Mouse (Mus musculus): ENCODE data around the gene Spryd4. TPM values are rescaled to one million over a fixed set of nuclear protein-coding genes. Genes with fewer than 3 reads are reported as not detected.

The Spryd4 gene
- total and polyA plus RNA-seq, 3 experiments, result 4.4 to 18.8 (median 13.9) TPM

GRCm38 (mm10) chr10:128185959-128186358 lies 25.6 kb downstream of the Spryd4 start:
- peak; percentile 34; the same call in 1 of the 2 replicates for ATAC-seq (ENCODE audit: extremely low read depth, insufficient number of reproducible peaks, low FRiP score, poor library complexity, severe bottlenecking)
- Histone ChIP-seq H3K4me3 (ENCODE audit: low read depth, low read length) (no peak overlapping the region), H3K27me3 (ENCODE audit: insufficient read depth, low read length) (peaks cover 3% of the 10 kb centered on the region; the same call in 1 of the 2 replicates), H3K36me3 (replicated peaks) (no peaks in the 10 kb centered on the region), H3K9me3 (replicated peaks) (no peaks in the 10 kb centered on the region), H3K4me1 (ENCODE audit: insufficient read depth, low read depth, low read length) (peaks cover 31% of the 10 kb centered on the region)
- peak; percentile 43 for DNase-seq (ENCODE audit: low spot score)
- TF ChIP-seq GATA2 (IDR thresholded peaks at IDR 0.05; ENCODE audit: borderline replicate concordance, low read depth, low read length) (no peak), GATA1 (IDR thresholded peaks at IDR 0.05; ENCODE audit: borderline replicate concordance, low read length) (no peak), CTCF (IDR thresholded peaks at IDR 0.05; ENCODE audit: low read depth, low read length) (peak; percentile 95)

GRCm38 (mm10) chr10:128185277-128185940 lies 26.2 kb downstream of the Spryd4 start:
- no peak for TF ChIP-seq CTCF (IDR thresholded peaks at IDR 0.05; ENCODE audit: low read depth, low read length)
- TF ChIP-seq TAL1 (conservative IDR thresholded peaks at IDR 0.05; ENCODE audit: low read depth, low read length), result no peak
- TF ChIP-seq POLR2AphosphoS5 (IDR thresholded peaks at IDR 0.05; ENCODE audit: insufficient replicate concordance, low read depth, low read length), result no peak
- no peak for TF ChIP-seq GATA2 (IDR thresholded peaks at IDR 0.05; ENCODE audit: borderline replicate concordance, low read depth, low read length)
- TF ChIP-seq GATA1 (IDR thresholded peaks at IDR 0.05; ENCODE audit: borderline replicate concordance, low read length), result no peak
- no peak overlapping the region for H3K4me3 ChIP-seq (ENCODE audit: low read depth, low read length)
- DNase-seq (ENCODE audit: low spot score) (no peak), ATAC-seq (ENCODE audit: extremely low read depth, insufficient number of reproducible peaks, low FRiP score, poor library complexity, severe bottlenecking) (no peak)
- H3K27me3 ChIP-seq (ENCODE audit: insufficient read depth, low read length), result no peaks in the 10 kb centered on the region
- H3K9me3 ChIP-seq (replicated peaks), result no peaks in the 10 kb centered on the region
- H3K36me3 ChIP-seq (replicated peaks), result no peaks in the 10 kb centered on the region
- peaks cover 29% of the 10 kb centered on the region for H3K4me1 ChIP-seq (ENCODE audit: insufficient read depth, low read depth, low read length)

- Histone ChIP-seq H3K36me3 (replicated peaks) (no peaks in the 10 kb centered on the region), H3K4me3 (ENCODE audit: low read depth, low read length) (no peak overlapping the region), H3K9me3 (replicated peaks) (no peaks in the 10 kb centered on the region), H3K4me1 (ENCODE audit: insufficient read depth, low read depth, low read length) (peaks cover 33% of the 10 kb centered on the region), H3K27me3 (ENCODE audit: insufficient read depth, low read length) (no peaks in the 10 kb centered on the region)
- TF ChIP-seq POLR2AphosphoS5 (IDR thresholded peaks at IDR 0.05; ENCODE audit: insufficient replicate concordance, low read depth, low read length) (no peak), TAL1 (conservative IDR thresholded peaks at IDR 0.05; ENCODE audit: low read depth, low read length) (no peak), CTCF (IDR thresholded peaks at IDR 0.05; ENCODE audit: low read depth, low read length) (no peak), GATA2 (IDR thresholded peaks at IDR 0.05; ENCODE audit: borderline replicate concordance, low read depth, low read length) (no peak), GATA1 (IDR thresholded peaks at IDR 0.05; ENCODE audit: borderline replicate concordance, low read length) (no peak)
- DNase-seq (ENCODE audit: low spot score), result no peak
- no peak for ATAC-seq (ENCODE audit: extremely low read depth, insufficient number of reproducible peaks, low FRiP score, poor library complexity, severe bottlenecking)
These were observed 27.3 kb downstream of the Spryd4 start for GRCm38 (mm10) chr10:128184296-128184695.

- DNase-seq (ENCODE audit: low spot score), result no peak
- Histone ChIP-seq H3K4me1 (ENCODE audit: insufficient read depth, low read depth, low read length) (peaks cover 25% of the 10 kb centered on the region), H3K27me3 (ENCODE audit: insufficient read depth, low read length) (no peaks in the 10 kb centered on the region), H3K9me3 (replicated peaks) (no peaks in the 10 kb centered on the region), H3K36me3 (replicated peaks) (no peaks in the 10 kb centered on the region), H3K4me3 (ENCODE audit: low read depth, low read length) (peak within 1 kb of the TSS; percentile 20; the same call in 1 of the 2 replicates)
- TF ChIP-seq TAL1 (conservative IDR thresholded peaks at IDR 0.05; ENCODE audit: low read depth, low read length), result no peak
- no peak for TF ChIP-seq POLR2AphosphoS5 (IDR thresholded peaks at IDR 0.05; ENCODE audit: insufficient replicate concordance, low read depth, low read length)
- TF ChIP-seq CTCF (IDR thresholded peaks at IDR 0.05; ENCODE audit: low read depth, low read length), result no peak
- no peak for TF ChIP-seq GATA2 (IDR thresholded peaks at IDR 0.05; ENCODE audit: borderline replicate concordance, low read depth, low read length)
- no peak for TF ChIP-seq GATA1 (IDR thresholded peaks at IDR 0.05; ENCODE audit: borderline replicate concordance, low read length)
- ATAC-seq (ENCODE audit: extremely low read depth, insufficient number of reproducible peaks, low FRiP score, poor library complexity, severe bottlenecking), result no peak
These were observed 31.6 kb downstream of the Spryd4 start, which contains the start of gene Rbms2 for GRCm38 (mm10) chr10:128179989-128180388. TSS of gene Rbms2 (minus strand) at chr10:128180297.

GRCm38 (mm10) chr10:128177316-128177715 lies 34.3 kb downstream of the Spryd4 start:
- Histone ChIP-seq H3K27me3 (ENCODE audit: insufficient read depth, low read length) (no peaks in the 10 kb centered on the region), H3K36me3 (replicated peaks) (no peaks in the 10 kb centered on the region), H3K4me1 (ENCODE audit: insufficient read depth, low read depth, low read length) (peaks cover 23% of the 10 kb centered on the region), H3K9me3 (replicated peaks) (no peaks in the 10 kb centered on the region), H3K4me3 (ENCODE audit: low read depth, low read length) (no peak overlapping the region)
- no peak for ATAC-seq (ENCODE audit: extremely low read depth, insufficient number of reproducible peaks, low FRiP score, poor library complexity, severe bottlenecking)
- no peak for DNase-seq (ENCODE audit: low spot score)
- no peak for TF ChIP-seq TAL1 (conservative IDR thresholded peaks at IDR 0.05; ENCODE audit: low read depth, low read length)
- TF ChIP-seq POLR2AphosphoS5 (IDR thresholded peaks at IDR 0.05; ENCODE audit: insufficient replicate concordance, low read depth, low read length), result no peak
- no peak for TF ChIP-seq GATA2 (IDR thresholded peaks at IDR 0.05; ENCODE audit: borderline replicate concordance, low read depth, low read length)
- no peak for TF ChIP-seq GATA1 (IDR thresholded peaks at IDR 0.05; ENCODE audit: borderline replicate concordance, low read length)
- TF ChIP-seq CTCF (IDR thresholded peaks at IDR 0.05; ENCODE audit: low read depth, low read length), result no peak

GRCm38 (mm10) chr10:128175996-128176755 lies 35.4 kb downstream of the Spryd4 start:
- no peaks in the 10 kb centered on the region for H3K9me3 ChIP-seq (replicated peaks)
- H3K4me1 ChIP-seq (ENCODE audit: insufficient read depth, low read depth, low read length), result peaks cover 23% of the 10 kb centered on the region
- ATAC-seq (ENCODE audit: extremely low read depth, insufficient number of reproducible peaks, low FRiP score, poor library complexity, severe bottlenecking) (peak; percentile 75), DNase-seq (ENCODE audit: low spot score) (peak; percentile 58)
- TF ChIP-seq POLR2AphosphoS5 (IDR thresholded peaks at IDR 0.05; ENCODE audit: insufficient replicate concordance, low read depth, low read length) (no peak), GATA2 (IDR thresholded peaks at IDR 0.05; ENCODE audit: borderline replicate concordance, low read depth, low read length) (no peak), GATA1 (IDR thresholded peaks at IDR 0.05; ENCODE audit: borderline replicate concordance, low read length) (no peak), CTCF (IDR thresholded peaks at IDR 0.05; ENCODE audit: low read depth, low read length) (no peak), TAL1 (conservative IDR thresholded peaks at IDR 0.05; ENCODE audit: low read depth, low read length) (no peak)
- H3K36me3 ChIP-seq (replicated peaks), result no peaks in the 10 kb centered on the region
- H3K27me3 ChIP-seq (ENCODE audit: insufficient read depth, low read length), result no peaks in the 10 kb centered on the region
- H3K4me3 ChIP-seq (ENCODE audit: low read depth, low read length), result peak overlapping the region; percentile 70
